Mouse (Mus musculus) liver, postnatal 0 days (tissue): ENCODE results near the gene Pafah1b2. TPM values are rescaled to one million over a fixed set of nuclear protein-coding genes. Genes with fewer than 3 reads are reported as not detected.

Source experiments
- ATAC-seq: fragments of 200-750 bp; cut with Nextera tagmentation; 2 replicates; pipeline ENCODE4 v1.8.0; 2017; ENCODE audit warnings: mild to moderate bottlenecking, moderate library complexity
- DNase-seq: peaks from one replicate; pipeline ENCODE4 v3.0.0-alpha.2; 2016
- H3K27ac ChIP-seq: fragments of 300-500 bp; sonication (generic); 2 replicates; pipeline ENCODE4 v1.5.1; 2014; ENCODE audit warnings: antibody characterized with exemption, moderate library complexity, mild to moderate bottlenecking, low read depth
- H3K27me3 ChIP-seq: fragments of 300-500 bp; sonication (generic); 2 replicates; pipeline ENCODE4 v1.6.1; 2014; ENCODE audit warnings: low read length, control low read depth, mixed read lengths; ENCODE audit not compliant: insufficient read depth
- H3K36me3 ChIP-seq: fragments of 300-500 bp; sonication (generic); replicated peaks from 2 replicates; pipeline ENCODE4 v1.6.1; 2014; ENCODE audit warnings: mild to moderate bottlenecking, control low read depth, low read length, moderate library complexity, mixed read lengths; ENCODE audit not compliant: insufficient read depth
- H3K4me1 ChIP-seq: fragments of 300-500 bp; sonication (generic); 2 replicates; pipeline ENCODE4 v1.6.1; 2014; ENCODE audit warnings: antibody characterized with exemption, mild to moderate bottlenecking, control low read depth; ENCODE audit not compliant: insufficient read depth
- H3K4me2 ChIP-seq: fragments of 300-500 bp; sonication (generic); 2 replicates; pipeline ENCODE4 v1.6.1; 2014; ENCODE audit warnings: low read depth, mild to moderate bottlenecking, low read length, moderate library complexity, mixed read lengths
- H3K4me3 ChIP-seq: fragments of 300-500 bp; sonication (generic); 2 replicates; pipeline ENCODE4 v1.5.1; 2014; ENCODE audit warnings: low read depth, low read length
- H3K9ac ChIP-seq: fragments of 300-500 bp; sonication (generic); replicated peaks from 2 replicates; pipeline ENCODE4 v1.6.1; 2014; ENCODE audit warnings: mild to moderate bottlenecking, moderate library complexity
- H3K9me3 ChIP-seq: fragments of 300-500 bp; sonication (generic); 2 replicates; pipeline ENCODE4 v1.6.1; 2016; ENCODE audit warnings: mild to moderate bottlenecking, control low read depth, low read length, mixed read lengths
- CTCF ChIP-seq: sonication (generic); IDR thresholded peaks from 2 replicates; pipeline ENCODE4 v1.5.1; 2016; ENCODE audit warnings: antibody characterized with exemption, low read depth
- EP300 ChIP-seq: IDR thresholded peaks from 2 replicates; pipeline ENCODE4 v1.6.1; 2016; ENCODE audit warnings: antibody characterized with exemption, low read depth, mild to moderate bottlenecking
- WGBS: fragments of 180-500 bp; shearing (Covaris S2); extraction: QIAGEN DNeasy Blood & Tissue Kit; methylation state at CpG from one replicate; pipeline ENCODE4 v1.1.7; 2014; ENCODE audit not compliant: insufficient replicate concordance; 5-methylcytosine and 5-hydroxymethylcytosine counted together
- polyA plus RNA-seq: library from polyadenylated mRNA; unstranded; fragments of >200 nt; fragmentation: Nextera tagmentation; extraction: Ambion mirVana; gene quantifications from 2 replicates; pipeline ENCODE4 v1.2.1, GENCODE M21; 2015

Gene Pafah1b2
- polyA plus RNA-seq, 1 experiment from 2014 or later: 42.6 TPM

DNA sequence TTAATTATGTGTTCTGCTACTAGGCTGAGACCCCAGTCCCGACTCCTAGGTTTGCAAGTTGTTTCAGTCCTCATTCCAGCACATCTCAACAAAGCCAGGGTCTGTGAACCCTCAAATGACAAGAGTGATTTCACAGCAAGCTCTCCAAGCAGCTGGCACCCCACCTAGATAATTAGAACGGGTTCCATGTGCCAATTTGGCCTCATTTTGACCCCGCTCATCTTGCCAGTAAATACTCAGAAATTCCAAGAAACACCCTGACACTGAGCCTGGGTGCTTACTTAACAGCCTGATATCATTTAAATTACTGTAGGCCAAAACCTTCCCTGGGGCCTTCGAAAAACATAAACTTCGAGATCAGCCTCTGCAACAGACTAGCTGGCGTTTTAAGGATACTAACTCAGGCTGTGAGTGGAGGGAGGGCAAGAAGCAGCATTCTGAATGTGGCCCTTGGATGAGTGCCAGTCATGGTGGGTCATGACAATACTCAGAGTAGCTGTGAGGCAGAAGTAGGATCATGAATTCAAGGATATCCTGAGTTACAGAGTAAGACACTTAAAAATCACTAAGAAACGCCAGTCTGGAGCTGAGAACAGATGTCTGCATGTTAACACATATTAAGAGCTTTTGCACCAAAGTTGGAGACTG lies 54.3 kb downstream of the Pafah1b2 start:
- Histone ChIP-seq H3K4me2 (no peak overlapping the region), H3K9ac (no peak overlapping the region), H3K36me3 (peaks cover 13% of the 10 kb centered on the region), H3K4me1 (peaks cover 19% of the 10 kb centered on the region), H3K27ac (no peak overlapping the region), H3K27me3 (no peaks in the 10 kb centered on the region), H3K9me3 (no peaks in the 10 kb centered on the region), H3K4me3 (no peak overlapping the region)
- DNase-seq (no peak), ATAC-seq (no peak)
- TF ChIP-seq CTCF (no peak), EP300 (no peak)
- whole genome bisulfite sequencing: 75% methylated on average over 7 of the region's 7 CpGs

DNA sequence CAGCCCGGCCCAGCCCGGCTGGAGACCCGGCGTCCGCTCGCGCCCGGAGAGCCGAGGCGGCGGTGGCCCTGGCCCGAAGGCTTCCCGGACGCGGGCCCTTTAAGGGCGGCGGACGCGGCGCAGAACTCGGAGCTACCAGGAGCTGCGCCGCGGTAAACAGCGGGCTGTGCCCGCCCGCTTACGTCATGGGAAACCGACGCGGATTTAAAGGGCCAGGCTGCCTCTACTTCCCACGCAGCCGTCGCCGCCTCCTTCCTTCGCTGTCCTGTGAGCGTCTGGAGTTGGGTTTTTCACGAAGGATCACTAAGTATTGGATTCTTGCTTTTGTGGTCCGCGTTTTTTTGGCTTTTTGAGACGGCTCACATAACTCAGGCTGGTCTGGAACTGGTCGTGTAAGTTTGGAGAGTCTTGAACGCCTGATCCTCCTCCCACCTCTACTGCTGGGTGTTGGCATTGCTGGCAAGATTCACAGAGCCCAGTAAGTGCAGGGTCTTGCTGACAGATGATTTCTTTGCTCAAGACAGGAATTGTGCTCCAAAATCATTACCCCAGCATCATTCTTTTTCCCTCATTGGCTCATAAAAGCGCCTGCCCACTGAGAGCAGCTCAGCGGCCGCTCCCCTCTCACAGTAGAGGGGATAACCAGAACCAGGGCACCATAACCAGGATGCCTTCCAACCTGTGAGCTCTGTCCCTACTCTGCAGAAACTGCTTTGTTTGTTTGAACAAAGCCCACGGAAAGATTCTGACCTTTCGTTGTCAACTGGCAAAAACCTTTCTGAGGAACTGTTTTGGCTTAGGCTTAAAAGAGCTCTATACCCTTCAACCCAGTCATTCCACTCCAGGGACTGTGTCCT lies 57.2 kb downstream of the Pafah1b2 start, which contains the start of gene Sidt2:
Gene Sidt2 (minus strand): TSS at position 152 of the 857 bp plus-strand sequence.
- peak within 1 kb of the TSS; percentile 95 for H3K27ac ChIP-seq
- H3K9ac ChIP-seq: peak within 1 kb of the TSS; percentile 89
- ATAC-seq: peak; percentile 93
- H3K4me2 ChIP-seq: peak within 1 kb of the TSS; percentile 84
- peaks cover 18% of the 10 kb centered on the region for H3K36me3 ChIP-seq
- 0 out of 2 replicates have a peak, but pooled peaks have one; percentile 4 for TF ChIP-seq CTCF
- no peak for TF ChIP-seq EP300
- WGBS: 4% methylated on average over 36 of the region's 48 CpGs
- no peaks in the 10 kb centered on the region for H3K9me3 ChIP-seq
- DNase-seq: peak; percentile 90
- H3K4me1 ChIP-seq: peaks cover 23% of the 10 kb centered on the region
- no peaks in the 10 kb centered on the region for H3K27me3 ChIP-seq
- peak within 1 kb of the TSS; percentile 79 for H3K4me3 ChIP-seq

DNA sequence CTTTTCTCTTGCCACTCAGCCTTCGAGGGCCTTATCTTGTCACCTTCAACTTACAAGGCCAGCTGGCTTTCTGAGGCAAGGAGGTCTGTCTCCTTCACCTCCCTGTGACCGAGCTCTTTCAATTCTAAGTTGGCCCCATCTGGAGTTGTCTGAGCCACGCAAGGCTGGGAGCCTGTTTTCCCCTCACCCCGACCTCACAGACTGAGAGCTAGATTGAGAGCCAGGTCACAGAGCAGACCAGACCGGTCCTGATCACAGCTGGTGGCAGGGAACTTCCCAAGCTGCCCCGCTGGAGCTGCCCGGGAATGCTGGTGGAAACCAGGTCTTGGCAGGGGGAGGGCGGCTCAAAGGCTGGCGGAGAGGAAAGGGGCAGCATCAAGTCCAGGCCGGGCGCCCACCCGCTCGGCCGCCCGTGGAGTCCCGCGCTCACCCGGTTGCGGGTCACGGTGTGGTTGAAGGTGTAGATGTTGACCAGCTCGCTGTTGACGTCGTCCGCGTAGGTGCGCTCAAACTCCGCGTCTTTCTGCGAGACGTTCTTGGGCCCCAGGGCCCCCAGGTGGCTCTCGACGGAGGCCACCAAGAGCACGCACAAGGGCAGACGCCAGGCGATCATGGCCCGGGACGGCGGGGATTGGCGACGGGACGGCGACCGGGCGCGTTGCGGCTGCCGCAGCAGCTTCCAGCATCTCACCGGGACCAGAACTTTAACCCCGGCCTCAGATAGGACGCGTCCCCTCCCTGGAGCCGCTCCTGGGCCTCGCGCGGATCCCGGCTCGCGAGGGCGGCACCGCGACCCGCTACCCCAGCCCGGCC lies 58.0 kb downstream of the Pafah1b2 start:
- Histone ChIP-seq H3K4me2 (peak overlapping the region; percentile 84), H3K9ac (peak overlapping the region; percentile 89), H3K4me3 (peak overlapping the region; percentile 79), H3K27ac (peak overlapping the region; percentile 95), H3K36me3 (peaks cover 26% of the 10 kb centered on the region), H3K9me3 (no peaks in the 10 kb centered on the region), H3K4me1 (peaks cover 19% of the 10 kb centered on the region), H3K27me3 (no peaks in the 10 kb centered on the region)
- ATAC-seq: peak; percentile 64
- DNase-seq: peak; percentile 68
- WGBS: 4% methylated on average over 47 of the region's 63 CpGs
- no peak for TF ChIP-seq CTCF
- no peak for TF ChIP-seq EP300

DNA sequence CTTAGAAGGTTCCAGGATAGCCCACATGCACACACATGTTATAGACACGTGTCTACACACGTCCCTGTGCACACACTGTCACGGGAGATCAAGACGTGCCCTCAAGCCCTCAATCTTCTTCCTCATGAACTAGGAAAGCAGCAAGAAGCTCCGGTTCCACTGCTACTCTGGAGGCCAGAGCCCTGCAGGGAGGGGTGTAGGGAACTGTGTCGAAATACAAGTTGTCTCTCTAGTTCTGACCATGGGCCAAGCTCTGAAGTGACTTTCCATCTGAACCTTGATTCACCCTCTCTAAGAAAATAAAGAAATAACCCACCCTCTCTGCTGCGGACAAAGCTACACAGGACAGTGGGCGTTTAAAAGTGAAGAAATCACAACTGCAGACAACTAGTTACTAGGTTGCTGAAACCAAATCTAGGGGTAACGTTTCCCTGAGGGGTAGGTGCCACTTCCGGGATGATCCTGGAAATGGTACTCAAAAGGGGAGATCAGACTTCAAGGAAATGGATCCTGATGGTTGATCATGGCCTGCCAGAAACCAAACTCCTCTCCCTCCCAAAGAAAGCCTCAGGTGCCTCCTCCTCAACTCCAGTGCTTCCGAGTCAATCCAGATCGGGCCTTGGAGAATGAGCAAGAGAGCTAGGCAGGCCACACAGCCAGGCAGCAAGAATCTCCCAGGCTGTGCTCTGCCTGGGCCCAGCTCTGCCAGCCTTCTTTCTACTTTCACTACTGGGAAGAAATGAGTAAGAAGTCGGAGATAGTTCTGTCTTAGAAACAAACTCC lies 58.8 kb downstream of the Pafah1b2 start:
- DNase-seq: no peak
- Histone ChIP-seq H3K4me2 (peak overlapping the region; percentile 84), H3K36me3 (peaks cover 32% of the 10 kb centered on the region), H3K9ac (peak overlapping the region; percentile 89), H3K9me3 (no peaks in the 10 kb centered on the region), H3K4me3 (peak overlapping the region; percentile 79), H3K4me1 (peaks cover 19% of the 10 kb centered on the region), H3K27ac (peak overlapping the region; percentile 95), H3K27me3 (no peaks in the 10 kb centered on the region)
- TF ChIP-seq EP300 (no peak), CTCF (no peak)
- 48% methylated on average over 13 of the region's 13 CpGs for WGBS
- no peak for ATAC-seq

DNA sequence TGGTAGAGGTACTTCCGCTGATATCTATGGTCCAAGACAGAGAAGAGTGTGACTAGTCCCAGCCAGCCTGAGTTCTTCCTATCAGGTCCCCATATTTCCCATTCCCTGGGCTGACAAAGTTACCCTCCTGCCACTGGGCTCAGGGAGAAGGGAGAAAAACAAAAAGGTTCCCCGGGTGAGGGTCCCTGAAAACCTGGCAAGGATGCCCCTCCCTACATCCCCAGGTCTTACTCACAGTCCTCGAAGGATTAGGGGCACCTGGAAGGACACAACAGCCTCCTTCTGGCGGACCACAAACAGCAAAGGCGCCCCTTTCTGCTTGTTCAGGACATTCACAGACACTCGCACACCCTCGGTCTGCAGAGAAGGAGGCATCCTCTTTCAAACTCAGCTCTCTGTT lies 59.6 kb downstream of the Pafah1b2 start:
- H3K36me3 ChIP-seq: peaks cover 39% of the 10 kb centered on the region
- DNase-seq (no peak), ATAC-seq (no peak)
- no peak overlapping the region for H3K27ac ChIP-seq
- H3K9ac ChIP-seq: no peak overlapping the region
- WGBS: 79% methylated on average over 7 of the region's 7 CpGs
- H3K4me3 ChIP-seq: peak overlapping the region; percentile 79; the same call in 1 of the 2 replicates
- H3K9me3 ChIP-seq: no peaks in the 10 kb centered on the region
- peaks cover 19% of the 10 kb centered on the region for H3K4me1 ChIP-seq
- H3K27me3 ChIP-seq: no peaks in the 10 kb centered on the region
- TF ChIP-seq CTCF: no peak
- peak overlapping the region; percentile 84 for H3K4me2 ChIP-seq
